Mouse (Mus musculus): ENCODE results near the gene Zfp704.

Gene Zfp704

DNA sequence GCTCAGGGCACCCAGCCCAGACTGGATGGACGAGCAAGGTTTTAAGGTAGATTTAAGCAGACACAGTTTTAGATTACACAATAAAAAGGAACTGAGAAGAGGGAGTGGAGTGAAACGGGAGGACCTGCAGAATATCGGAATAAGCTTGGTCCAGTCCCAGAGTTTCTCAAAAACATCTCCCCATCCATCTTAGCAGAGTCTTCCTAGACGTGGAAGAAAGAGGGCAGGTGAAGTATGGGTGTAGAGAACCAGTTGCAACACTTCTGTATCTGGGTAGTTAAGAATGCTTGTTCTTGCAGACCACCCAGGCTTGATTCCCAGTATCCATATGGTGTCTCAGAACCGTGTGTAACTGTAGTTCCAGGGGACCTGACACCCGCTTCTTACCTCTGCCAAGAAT lies 149.6 kb downstream of the Zfp704 start:
- DNase-seq (ENCODE audit: low spot score), result no peak

GRCm38 (mm10) chr3:9456380-9456890 lies 153.4 kb downstream of the Zfp704 start:
- no peak for DNase-seq (ENCODE audit: low spot score)

DNA sequence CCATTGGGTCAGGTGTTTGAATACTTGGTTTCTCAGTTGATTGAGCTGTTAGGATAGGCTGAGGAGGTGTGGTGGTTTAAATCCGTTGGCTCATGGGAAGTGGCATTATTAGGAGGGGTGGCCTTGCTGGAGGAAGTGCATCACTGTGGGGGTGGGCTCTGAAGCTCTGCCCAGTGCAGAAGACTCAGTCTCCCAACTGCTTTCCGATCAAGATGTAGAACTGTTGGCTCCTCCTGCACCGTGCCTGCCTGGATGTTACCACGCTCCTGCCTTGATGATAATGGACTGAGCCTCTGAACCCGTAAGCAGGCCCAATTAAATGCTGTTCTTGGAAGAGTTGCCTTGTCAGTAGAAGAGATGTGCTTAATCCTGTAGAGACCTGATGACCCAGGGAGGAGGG lies 154.5 kb downstream of the Zfp704 start:
- DNase-seq (ENCODE audit: low spot score), result no peak

GRCm38 (mm10) chr3:9454556-9455330 lies 155.1 kb downstream of the Zfp704 start:
- DNase-seq (ENCODE audit: low spot score), result no peak

- DNase-seq (ENCODE audit: low spot score), result no peak
These were observed 159.4 kb downstream of the Zfp704 start for GRCm38 (mm10) chr3:9450521-9450920.

DNA sequence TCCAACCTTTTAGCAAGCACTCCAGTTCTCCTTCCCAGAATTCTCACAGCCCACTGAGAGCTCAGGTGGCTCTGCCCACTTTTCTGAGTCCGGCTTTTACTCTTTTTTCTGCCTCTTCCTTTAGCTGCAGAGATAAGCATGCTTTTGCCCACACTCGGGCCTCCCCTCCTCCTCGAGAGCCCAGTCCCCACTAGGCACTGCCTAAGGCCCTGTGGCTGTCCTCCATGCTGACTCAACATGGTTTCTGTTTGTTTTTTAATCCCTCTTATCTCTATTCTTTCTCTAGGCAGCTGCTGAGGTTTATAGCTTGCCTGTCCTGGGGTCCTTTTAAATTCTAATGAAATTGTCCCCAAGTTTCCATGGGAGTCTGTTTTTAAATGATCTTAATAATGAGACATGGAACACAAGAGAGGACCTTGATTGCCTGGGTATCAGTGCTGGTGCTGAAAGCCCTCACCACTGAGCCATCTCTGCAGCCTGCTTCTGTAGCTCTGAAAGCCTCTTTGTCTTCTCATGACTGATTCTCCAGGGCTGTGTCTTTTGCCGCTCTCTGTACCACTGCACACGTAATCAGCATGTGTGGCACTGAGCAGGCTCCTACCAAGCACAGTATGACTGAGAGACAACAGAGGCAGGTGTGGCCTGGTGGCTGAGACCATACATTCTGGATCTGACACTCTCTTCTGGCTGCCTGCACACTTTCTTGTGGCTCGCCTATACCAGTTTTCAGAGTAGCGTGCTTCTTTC lies 160.5 kb downstream of the Zfp704 start:
- DNase-seq (ENCODE audit: low spot score), result no peak

GRCm38 (mm10) chr3:9448541-9448940 lies 161.3 kb downstream of the Zfp704 start:
- no peak for DNase-seq (ENCODE audit: low spot score)

DNA sequence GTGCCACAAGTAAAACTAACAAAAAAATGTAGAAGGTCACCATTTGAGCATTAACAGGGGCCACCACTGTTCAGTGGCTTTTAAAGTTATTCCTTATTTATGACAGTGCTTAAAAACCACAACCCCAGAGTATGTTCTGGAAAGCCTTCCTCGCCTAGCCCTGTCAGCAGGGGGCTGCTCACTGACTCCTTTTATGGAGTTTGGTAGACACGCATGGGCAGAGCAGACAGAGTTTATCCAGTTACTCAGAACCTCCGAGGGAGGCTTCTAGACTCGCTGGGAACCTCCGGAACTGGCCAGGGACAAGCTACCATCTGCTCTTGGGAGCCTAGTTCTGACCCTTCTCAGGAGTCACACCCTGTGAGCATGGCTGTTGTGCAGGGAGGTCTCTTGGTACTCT lies 165.3 kb downstream of the Zfp704 start:
- DNase-seq (ENCODE audit: low spot score), result no peak

DNA sequence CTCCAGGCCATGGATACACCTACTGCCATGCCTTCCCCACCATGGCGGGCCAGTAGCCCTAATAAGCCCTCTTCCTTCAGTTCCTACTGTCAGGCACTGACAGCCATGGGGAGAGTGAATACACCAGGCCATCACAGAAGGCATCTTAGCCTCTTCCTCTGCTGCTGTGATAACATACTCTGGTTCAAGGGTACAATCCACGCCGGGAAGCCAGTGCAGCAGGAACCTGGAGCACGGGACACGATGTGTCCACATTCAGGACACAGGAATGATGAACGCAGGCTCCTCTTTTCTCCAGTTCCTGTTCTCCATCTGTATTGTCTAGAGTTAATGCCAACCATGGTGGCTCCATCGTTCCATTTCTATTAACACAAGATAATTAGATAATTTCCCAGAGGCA lies 165.9 kb downstream of the Zfp704 start:
- no peak for DNase-seq (ENCODE audit: low spot score)

- no peak for DNase-seq (ENCODE audit: low spot score)
These were observed 166.4 kb downstream of the Zfp704 start for GRCm38 (mm10) chr3:9443476-9443875.

GRCm38 (mm10) chr3:9441566-9442540 lies 168.0 kb downstream of the Zfp704 start:
- DNase-seq (ENCODE audit: low spot score), result no peak

DNA sequence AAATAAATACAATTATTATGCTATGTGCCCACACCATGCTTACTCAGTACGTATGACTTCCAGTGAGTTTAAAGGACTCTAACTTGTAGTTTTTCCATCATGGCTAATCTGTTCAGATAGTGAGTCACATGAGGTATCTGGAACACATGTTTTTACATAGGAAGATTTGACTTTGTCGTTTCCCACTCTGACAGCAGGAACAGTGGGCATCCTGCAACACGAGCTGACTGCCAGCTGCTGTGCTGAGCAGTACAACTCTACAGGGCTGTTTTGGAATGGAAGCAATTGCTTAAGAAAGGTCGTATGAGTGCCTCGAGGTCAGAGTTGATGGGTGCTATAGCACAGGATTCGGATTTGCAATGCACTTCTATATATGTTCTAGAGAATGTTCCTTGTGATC lies 169.4 kb downstream of the Zfp704 start:
- no peak for DNase-seq (ENCODE audit: low spot score)

- no peak for DNase-seq (ENCODE audit: low spot score)
These were observed 170.1 kb downstream of the Zfp704 start for GRCm38 (mm10) chr3:9439619-9440286.

- no peak for DNase-seq (ENCODE audit: low spot score)
These were observed 173.6 kb downstream of the Zfp704 start for GRCm38 (mm10) chr3:9436256-9436655.

GRCm38 (mm10) chr3:9434394-9435175 lies 175.3 kb downstream of the Zfp704 start:
- DNase-seq (ENCODE audit: low spot score), result no peak

- no peak for DNase-seq (ENCODE audit: low spot score)
These were observed 176.9 kb downstream of the Zfp704 start for GRCm38 (mm10) chr3:9432796-9433526.

- DNase-seq (ENCODE audit: low spot score), result no peak
These were observed 177.7 kb downstream of the Zfp704 start for GRCm38 (mm10) chr3:9432226-9432625.

DNA sequence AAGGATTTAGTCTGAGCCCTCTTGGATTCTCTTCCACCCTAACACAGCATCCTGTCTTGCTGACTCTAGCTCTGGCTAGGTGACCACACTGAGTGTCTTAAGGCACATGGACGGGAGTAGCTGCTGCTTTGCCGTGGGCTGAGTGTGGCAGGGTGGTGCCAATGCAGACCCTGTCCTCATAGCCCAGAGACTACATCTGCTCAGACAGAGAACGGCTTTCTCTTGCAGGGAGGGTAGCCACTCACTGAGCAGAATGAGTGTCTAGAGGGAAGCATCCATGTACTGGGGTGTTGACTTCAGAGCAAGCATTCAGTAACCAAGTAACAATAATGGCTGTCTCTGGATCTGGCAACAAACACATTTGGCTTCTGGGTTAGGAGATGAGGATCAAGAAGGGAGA lies 179.9 kb downstream of the Zfp704 start:
- DNase-seq (ENCODE audit: low spot score), result no peak

GRCm38 (mm10) chr3:9427826-9428225 lies 182.1 kb downstream of the Zfp704 start:
- DNase-seq (ENCODE audit: low spot score), result no peak

DNA sequence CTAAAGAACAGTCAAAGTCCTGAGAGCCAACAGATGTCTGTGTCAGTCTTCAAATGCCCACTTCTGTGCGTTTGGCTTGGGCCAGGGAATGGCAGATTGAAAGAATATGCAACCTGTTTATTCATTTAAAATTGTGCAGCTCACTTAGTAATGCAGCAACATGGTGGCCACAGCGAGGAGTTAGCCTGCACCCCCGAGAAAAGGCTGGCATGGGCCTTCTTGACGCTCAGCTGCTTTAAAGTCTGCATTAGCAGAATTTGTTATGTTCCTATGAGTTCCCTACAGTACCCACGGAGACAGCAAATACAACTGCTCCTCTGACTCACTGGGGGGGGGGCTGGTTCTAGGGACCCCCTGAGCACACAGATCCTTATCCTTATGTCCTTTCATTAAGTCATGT lies 184.2 kb downstream of the Zfp704 start:
- no peak for DNase-seq (ENCODE audit: low spot score)

Data from urinary bladder, postnatal 25 days (tissue).